Mouse (Mus musculus) cerebellum, postnatal 36 days (tissue): ENCODE measurements around the gene Ahr.

ENCODE experiments used
- DNase-seq, 2 experiments: peaks; one replicate each; pipeline ENCODE4 v3.0.0; 2021 to 2022; ENCODE audit warnings: mixed read lengths in 2 of 2

Ahr gene

GRCm38 (mm10) chr12:35495195-35495594, 39.6 kb downstream of the Ahr start:
- no peak for DNase-seq

- no peak for DNase-seq
Observed at GRCm38 (mm10) chr12:35480764-35481163, 54.1 kb downstream of the Ahr start.

DNA sequence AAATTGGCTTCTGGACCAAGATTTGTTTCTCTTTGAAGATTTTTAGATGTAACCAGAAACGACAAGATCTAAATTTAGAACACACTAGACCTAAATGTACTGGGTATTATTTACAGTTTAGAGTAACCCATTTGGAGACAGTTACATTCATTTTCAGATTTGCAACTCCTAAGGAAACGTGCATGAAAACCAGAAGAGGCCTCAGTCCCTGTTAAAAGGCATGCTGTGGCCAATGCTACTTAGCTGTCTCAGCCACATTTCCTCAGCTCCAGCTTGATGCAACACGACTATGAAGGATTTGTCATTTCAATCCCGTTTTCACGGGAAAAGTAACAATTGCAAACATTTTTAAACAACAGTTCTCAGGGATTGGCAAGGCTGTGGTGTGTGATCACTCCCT, 55.9 kb downstream of the Ahr start:
- DNase-seq: no peak

DNA sequence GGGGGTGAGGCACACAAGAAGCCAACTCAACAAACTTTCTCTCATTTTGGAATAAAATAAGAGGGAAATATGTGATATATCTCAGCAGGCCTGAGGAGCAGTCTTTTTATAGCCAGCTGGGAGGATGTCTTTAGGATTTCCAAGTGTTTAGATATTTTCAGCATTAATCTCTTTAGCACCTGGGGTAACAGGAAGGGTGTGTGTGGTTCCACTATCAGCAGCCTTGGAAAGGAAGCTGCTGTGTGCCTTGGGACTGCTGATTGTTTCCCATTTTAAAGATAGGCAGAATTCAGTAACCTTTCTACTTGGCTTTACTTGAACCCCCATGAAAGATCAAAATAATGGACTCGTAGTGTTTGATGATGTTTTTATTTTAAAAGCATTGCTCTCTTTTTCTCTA, 71.4 kb downstream of the Ahr start:
- DNase-seq: no peak

DNA sequence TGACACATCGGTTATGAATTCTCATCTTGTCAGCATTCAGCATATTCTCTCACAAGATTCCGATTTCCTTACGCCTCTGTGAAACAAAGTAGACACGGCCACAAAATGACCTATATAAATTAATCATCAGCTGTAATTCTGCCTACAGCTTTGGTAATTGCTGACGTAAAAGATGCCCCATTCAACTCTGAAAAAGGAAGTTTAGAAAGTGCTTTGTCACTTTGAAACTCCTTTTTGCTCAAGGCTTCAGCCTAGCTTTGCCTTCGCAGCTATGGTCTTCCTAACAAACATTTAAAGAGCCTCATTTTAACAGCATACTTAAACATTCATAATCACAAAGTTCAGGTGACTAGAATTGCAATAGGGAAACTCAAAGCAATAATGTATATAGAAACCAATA, 72.2 kb downstream of the Ahr start:
- no peak for DNase-seq

DNA sequence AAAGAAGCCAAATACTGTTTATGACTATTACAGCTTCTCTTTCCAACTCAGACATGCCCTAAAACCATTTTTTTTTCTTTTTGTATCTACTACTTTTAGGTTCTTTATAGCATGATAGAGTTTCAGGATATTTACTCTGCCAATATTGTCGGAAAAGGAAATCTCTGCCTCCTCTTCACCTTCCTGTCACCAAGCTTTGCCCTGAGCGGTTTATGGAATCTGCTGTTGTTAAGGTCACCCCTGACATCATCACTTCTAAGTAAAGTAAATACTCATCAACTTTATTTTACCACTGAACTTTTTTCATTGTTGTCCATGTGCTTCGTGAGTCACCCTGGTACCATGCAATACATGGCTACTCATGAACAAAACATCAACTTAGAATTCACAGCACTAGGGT, 75.2 kb downstream of the Ahr start:
- DNase-seq: no peak
